Mouse (Mus musculus) thymus, adult 2 months (tissue): Measurements from ENCODE around the gene 1810010H24Rik.
A peak's percentile ranks its signal among the peaks of the same experiment; 100 is the strongest.

Experiments
- CTCF ChIP-seq: fragments of 200-500 bp; IDR thresholded peaks from 2 replicates; pipeline ENCODE4 v1.5.1; 2012; ENCODE audit warnings: mild to moderate bottlenecking, control low read depth, low read length, moderate library complexity, borderline replicate concordance; ENCODE audit not compliant: control insufficient read depth, poor library complexity, insufficient read depth; ENCODE audit errors: extremely low read depth
- POLR2A ChIP-seq: fragments of 200-500 bp; IDR thresholded peaks from 2 replicates; pipeline ENCODE4 v1.6.1; 2012; ENCODE audit warnings: mild to moderate bottlenecking, low read length, control low read depth, moderate library complexity; ENCODE audit not compliant: control insufficient read depth, poor library complexity, insufficient read depth; ENCODE audit errors: extremely low read depth

DNA sequence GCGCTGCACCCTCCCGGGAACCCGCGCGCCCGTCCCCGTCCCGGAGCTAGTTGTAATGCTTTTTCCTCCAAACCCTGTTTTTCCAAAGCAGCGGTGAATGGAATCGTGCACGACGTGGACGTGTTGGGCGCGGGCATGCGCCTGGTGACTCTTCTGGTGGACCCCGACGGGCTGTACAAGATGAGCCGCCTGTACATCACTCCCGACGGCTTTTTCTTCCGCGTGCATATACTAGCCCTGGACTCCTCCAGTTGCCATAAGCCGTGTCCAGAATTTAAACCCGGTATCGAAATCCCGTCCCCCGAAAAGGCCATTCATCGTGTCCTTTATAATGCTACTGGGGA, 2.8 kb downstream of the 1810010H24Rik start:
- TF ChIP-seq POLR2A, result no peak
- TF ChIP-seq CTCF, result 0 out of 2 replicates have a peak, but pooled peaks have one; percentile 4
